Mouse (Mus musculus): ENCODE data around the gene Fuca1. TPM values are rescaled to one million over a fixed set of nuclear protein-coding genes. Genes with fewer than 3 reads are reported as not detected.
A peak's percentile ranks its signal among the peaks of the same experiment; 100 is the strongest.

The Fuca1 gene
- polyA plus RNA-seq, 1 experiment from 2014 or later: 78.2 TPM

- 81% methylated on average over 6 of the region's 6 CpGs for WGBS
- Histone ChIP-seq H3K4me1 (peaks cover 9% of the 10 kb centered on the region), H3K4me3 (replicated peaks) (no peak overlapping the region), H3K4me2 (replicated peaks) (no peak overlapping the region), H3K9me3 (replicated peaks) (no peaks in the 10 kb centered on the region), H3K9ac (no peak overlapping the region), H3K36me3 (peaks cover 21% of the 10 kb centered on the region), H3K27ac (replicated peaks) (no peak overlapping the region), H3K27me3 (no peaks in the 10 kb centered on the region)
- ATAC-seq (ENCODE audit: insufficient number of reproducible peaks, low FRiP score, low TSS enrichment, low read depth): no peak
Observed at GRCm38 (mm10) chr4:135942193-135942592, 21.7 kb downstream of the Fuca1 start.

GRCm38 (mm10) chr4:135943389-135943788 lies 22.9 kb downstream of the Fuca1 start:
- Histone ChIP-seq H3K36me3 (peaks cover 21% of the 10 kb centered on the region), H3K4me2 (replicated peaks) (no peak overlapping the region), H3K9me3 (replicated peaks) (no peaks in the 10 kb centered on the region), H3K9ac (no peak overlapping the region), H3K4me1 (peaks cover 19% of the 10 kb centered on the region), H3K27me3 (no peaks in the 10 kb centered on the region), H3K4me3 (replicated peaks) (no peak overlapping the region), H3K27ac (replicated peaks) (0 out of 2 replicates have a peak overlapping the region, but pooled peaks have one; percentile 34)
- WGBS: 54% methylated on average over 4 of the region's 4 CpGs
- no peak for ATAC-seq (ENCODE audit: insufficient number of reproducible peaks, low FRiP score, low TSS enrichment, low read depth)

GRCm38 (mm10) chr4:135945706-135946105 lies 25.2 kb downstream of the Fuca1 start:
- 77% methylated on average over 10 of the region's 10 CpGs for WGBS
- H3K27me3 ChIP-seq: no peaks in the 10 kb centered on the region
- H3K4me3 ChIP-seq (replicated peaks): peak overlapping the region; percentile 93
- peaks cover 21% of the 10 kb centered on the region for H3K4me1 ChIP-seq
- 0 out of 2 replicates have a peak, but pooled peaks cover 10% of the 10 kb centered on the region for H3K36me3 ChIP-seq
- H3K27ac ChIP-seq (replicated peaks): peak overlapping the region; percentile 40
- H3K4me2 ChIP-seq (replicated peaks): peak overlapping the region; percentile 69
- no peaks in the 10 kb centered on the region for H3K9me3 ChIP-seq (replicated peaks)
- H3K9ac ChIP-seq: peak overlapping the region; percentile 83; the same call in 1 of the 2 replicates
- ATAC-seq (ENCODE audit: insufficient number of reproducible peaks, low FRiP score, low TSS enrichment, low read depth): no peak

- WGBS: under 1% methylated on average over 23 of the region's 23 CpGs
- Histone ChIP-seq H3K9ac (peak within 1 kb of the TSS; percentile 83), H3K27ac (replicated peaks) (peak within 1 kb of the TSS; percentile 60)
Observed at GRCm38 (mm10) chr4:135946278-135946658, 25.7 kb downstream of the Fuca1 start, which contains the start of gene Hmgcl. Gene Hmgcl, plus strand, starts transcription at chr4:135946448.

GRCm38 (mm10) chr4:135946659-135947301 lies 26.2 kb downstream of the Fuca1 start:
- H3K4me1 ChIP-seq: peaks cover 21% of the 10 kb centered on the region
- H3K9me3 ChIP-seq (replicated peaks): 0 out of 2 replicates have a peak, but pooled peaks cover 4% of the 10 kb centered on the region
- H3K9ac ChIP-seq: peak overlapping the region; percentile 83
- under 1% methylated on average over 28 of the region's 28 CpGs for WGBS
- H3K27ac ChIP-seq (replicated peaks): peak overlapping the region; percentile 60
- peak; percentile 20 for ATAC-seq (ENCODE audit: insufficient number of reproducible peaks, low FRiP score, low TSS enrichment, low read depth)
- H3K27me3 ChIP-seq: no peaks in the 10 kb centered on the region
- peak overlapping the region; percentile 69 for H3K4me2 ChIP-seq (replicated peaks)
- peak overlapping the region; percentile 93 for H3K4me3 ChIP-seq (replicated peaks)
- H3K36me3 ChIP-seq: peaks cover 13% of the 10 kb centered on the region

More at GRCm38 (mm10) chr4:135946278-135946658, 25.7 kb downstream of the Fuca1 start, which contains the start of gene Hmgcl:
- peak; percentile 92 for ATAC-seq (ENCODE audit: insufficient number of reproducible peaks, low FRiP score, low TSS enrichment, low read depth)
- Histone ChIP-seq H3K4me2 (replicated peaks) (peak within 1 kb of the TSS; percentile 69), H3K36me3 (peaks cover 8% of the 10 kb centered on the region), H3K4me3 (replicated peaks) (peak within 1 kb of the TSS; percentile 93), H3K4me1 (peaks cover 21% of the 10 kb centered on the region), H3K27me3 (no peaks in the 10 kb centered on the region), H3K9me3 (replicated peaks) (0 out of 2 replicates have a peak, but pooled peaks cover 4% of the 10 kb centered on the region)

GRCm38 (mm10) chr4:135948142-135948541 lies 27.6 kb downstream of the Fuca1 start:
- H3K27ac ChIP-seq (replicated peaks): no peak overlapping the region
- 0 out of 2 replicates have a peak, but pooled peaks cover 4% of the 10 kb centered on the region for H3K9me3 ChIP-seq (replicated peaks)
- H3K4me3 ChIP-seq (replicated peaks): no peak overlapping the region
- 87% methylated on average over 8 of the region's 8 CpGs for WGBS
- peaks cover 24% of the 10 kb centered on the region for H3K36me3 ChIP-seq
- no peak overlapping the region for H3K9ac ChIP-seq
- no peak overlapping the region for H3K4me2 ChIP-seq (replicated peaks)
- ATAC-seq (ENCODE audit: insufficient number of reproducible peaks, low FRiP score, low TSS enrichment, low read depth): no peak
- H3K27me3 ChIP-seq: no peaks in the 10 kb centered on the region
- H3K4me1 ChIP-seq: peaks cover 21% of the 10 kb centered on the region

- no peak for ATAC-seq (ENCODE audit: insufficient number of reproducible peaks, low FRiP score, low TSS enrichment, low read depth)
- Histone ChIP-seq H3K9me3 (replicated peaks) (0 out of 2 replicates have a peak, but pooled peaks cover 4% of the 10 kb centered on the region), H3K9ac (no peak overlapping the region), H3K36me3 (peaks cover 30% of the 10 kb centered on the region), H3K4me3 (replicated peaks) (no peak overlapping the region), H3K4me2 (replicated peaks) (no peak overlapping the region), H3K27me3 (no peaks in the 10 kb centered on the region), H3K4me1 (peaks cover 21% of the 10 kb centered on the region), H3K27ac (replicated peaks) (no peak overlapping the region)
- WGBS: 84% methylated on average over 10 of the region's 10 CpGs
Observed at GRCm38 (mm10) chr4:135949475-135949874, 28.9 kb downstream of the Fuca1 start.

- Histone ChIP-seq H3K4me1 (peaks cover 21% of the 10 kb centered on the region), H3K27ac (replicated peaks) (no peak overlapping the region), H3K9ac (no peak overlapping the region), H3K36me3 (peaks cover 32% of the 10 kb centered on the region), H3K9me3 (replicated peaks) (0 out of 2 replicates have a peak, but pooled peaks cover 4% of the 10 kb centered on the region), H3K27me3 (no peaks in the 10 kb centered on the region), H3K4me2 (replicated peaks) (no peak overlapping the region), H3K4me3 (replicated peaks) (no peak overlapping the region)
- WGBS: 71% methylated on average over 6 of the region's 6 CpGs
- no peak for ATAC-seq (ENCODE audit: insufficient number of reproducible peaks, low FRiP score, low TSS enrichment, low read depth)
Observed at GRCm38 (mm10) chr4:135949911-135950310, 29.4 kb downstream of the Fuca1 start.

- 0 out of 2 replicates have a peak, but pooled peaks cover 4% of the 10 kb centered on the region for H3K9me3 ChIP-seq (replicated peaks)
- peaks cover 36% of the 10 kb centered on the region for H3K36me3 ChIP-seq
- no peak overlapping the region for H3K4me2 ChIP-seq (replicated peaks)
- H3K9ac ChIP-seq: no peak overlapping the region
- H3K4me1 ChIP-seq: peaks cover 21% of the 10 kb centered on the region
- ATAC-seq (ENCODE audit: insufficient number of reproducible peaks, low FRiP score, low TSS enrichment, low read depth): no peak
- no peaks in the 10 kb centered on the region for H3K27me3 ChIP-seq
- 82% methylated on average over 6 of the region's 6 CpGs for WGBS
- no peak overlapping the region for H3K27ac ChIP-seq (replicated peaks)
- H3K4me3 ChIP-seq (replicated peaks): no peak overlapping the region
Observed at GRCm38 (mm10) chr4:135950365-135950764, 29.8 kb downstream of the Fuca1 start.

GRCm38 (mm10) chr4:135951505-135951904 lies 31.0 kb downstream of the Fuca1 start:
- Histone ChIP-seq H3K4me2 (replicated peaks) (no peak overlapping the region), H3K36me3 (peaks cover 44% of the 10 kb centered on the region), H3K4me3 (replicated peaks) (no peak overlapping the region), H3K4me1 (peaks cover 15% of the 10 kb centered on the region), H3K9me3 (replicated peaks) (0 out of 2 replicates have a peak, but pooled peaks cover 4% of the 10 kb centered on the region), H3K9ac (no peak overlapping the region), H3K27ac (replicated peaks) (no peak overlapping the region), H3K27me3 (no peaks in the 10 kb centered on the region)
- WGBS: 95% methylated on average over 3 of the region's 3 CpGs
- no peak for ATAC-seq (ENCODE audit: insufficient number of reproducible peaks, low FRiP score, low TSS enrichment, low read depth)

- Histone ChIP-seq H3K4me2 (replicated peaks) (no peak overlapping the region), H3K4me1 (peaks cover 5% of the 10 kb centered on the region), H3K36me3 (peaks cover 57% of the 10 kb centered on the region), H3K9ac (no peak overlapping the region), H3K27me3 (no peaks in the 10 kb centered on the region), H3K27ac (replicated peaks) (no peak overlapping the region), H3K4me3 (replicated peaks) (no peak overlapping the region), H3K9me3 (replicated peaks) (0 out of 2 replicates have a peak, but pooled peaks cover 4% of the 10 kb centered on the region)
- 82% methylated on average over 3 of the region's 3 CpGs for WGBS
- no peak for ATAC-seq (ENCODE audit: insufficient number of reproducible peaks, low FRiP score, low TSS enrichment, low read depth)
Observed at GRCm38 (mm10) chr4:135953179-135953578, 32.6 kb downstream of the Fuca1 start.
